In the genomic region with DNA sequence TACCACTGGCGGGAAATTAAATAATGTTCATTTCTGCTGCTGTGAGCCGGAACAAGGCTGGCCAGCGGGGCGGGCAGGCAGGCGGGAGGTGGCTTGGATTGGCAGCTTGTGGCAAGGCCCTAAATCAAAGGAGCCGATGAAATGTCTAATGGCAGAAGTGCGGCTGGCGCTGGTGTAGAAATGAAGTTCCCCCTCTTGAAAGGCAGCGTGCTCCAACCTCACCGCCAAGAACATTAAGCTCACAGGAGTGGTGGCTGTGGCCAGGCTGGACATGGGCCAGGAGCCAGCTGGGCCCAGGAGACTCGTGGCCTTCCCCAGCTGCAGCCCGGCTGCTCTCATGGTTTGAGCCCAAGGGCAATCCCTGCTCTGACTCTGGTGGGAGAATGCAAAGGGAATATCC, we compare ENCODE assay signal across 9 mouse cellular contexts.
A peak's percentile ranks its signal among the peaks of the same experiment; 100 is the strongest.
DNase-seq lines count a peak whose midpoint lies in the region; ATAC-seq and TF ChIP-seq lines count a peak whose summit lies in the region.
"Had no signal": no experiment of that assay in that cellular context is flagged by ENCODE, and none has a peak within 500 bp of the region (broad histone marks: within the 10 kb centered on the region; RNA-seq: fewer than 3 reads in every experiment).

No protein-coding gene starts in this region.

- 44% methylated on average over 12 of the region's 12 CpGs for WGBS in lung, embryonic 16.5 days
- 61% methylated on average over 12 of the region's 12 CpGs for WGBS in kidney, embryonic 14.5 days

- H3K27me3 ChIP-seq in lung, embryonic 16.5 days (ENCODE audit: control insufficient read depth, insufficient read depth, low read depth, low read length): no peaks in the 10 kb centered on the region
- H3K27me3 ChIP-seq in kidney, embryonic 14.5 days (ENCODE audit: control insufficient read depth, insufficient read depth, low read length): no peaks in the 10 kb centered on the region
- H3K27me3 ChIP-seq: stomach, embryonic 15.5 days had no signal

- in situ Hi-C loops in ES-E14 (cut with MboI; ENCODE audit: low sequenced_read_pairs in 2 of 2, unreplicated experiment in 2 of 2): no loop called here

- peak overlapping the region; percentile 19 to 44; a peak in 3 of 4 replicates for H3K4me3 ChIP-seq in ES-E14 (ENCODE audit: insufficient read depth in 1 of 2, low read depth in 1 of 2, low read length in 2 of 2, poor library complexity in 1 of 2, severe bottlenecking in 1 of 2)
- H3K4me3 ChIP-seq in lung, embryonic 16.5 days (ENCODE audit: low read length): no peak overlapping the region
- H3K4me3 ChIP-seq in kidney, embryonic 14.5 days (ENCODE audit: low read length): no peak overlapping the region
- H3K4me3 ChIP-seq: stomach, embryonic 15.5 days had no signal

- H3K9me3 ChIP-seq in ES-E14 (ENCODE audit: control insufficient read depth, insufficient read depth, low read depth, low read length): no peaks in the 10 kb centered on the region
- no peaks in the 10 kb centered on the region for H3K9me3 ChIP-seq in lung, embryonic 16.5 days (ENCODE audit: control insufficient read depth, low read length)
- no peaks in the 10 kb centered on the region for H3K9me3 ChIP-seq in kidney, embryonic 14.5 days (ENCODE audit: control insufficient read depth, low read length)
- H3K9me3 ChIP-seq: stomach, embryonic 15.5 days had no signal

- H3K9ac ChIP-seq in ES-E14 (ENCODE audit: insufficient read depth, low read depth, low read length, poor library complexity, severe bottlenecking): no peak overlapping the region
- 0 out of 2 replicates have a peak overlapping the region, but pooled peaks have one; percentile 13 for H3K9ac ChIP-seq in lung, embryonic 16.5 days (ENCODE audit: low read length)
- H3K9ac ChIP-seq in kidney, embryonic 14.5 days (ENCODE audit: low read depth, low read length): no peak overlapping the region
- H3K9ac ChIP-seq: liver, embryonic 14.5 days; stomach, embryonic 15.5 days had no signal

- H3K36me3 ChIP-seq in ES-E14 (ENCODE audit: control insufficient read depth, insufficient read depth, low read length, poor library complexity, severe bottlenecking): no peaks in the 10 kb centered on the region
- H3K36me3 ChIP-seq in lung, embryonic 16.5 days (ENCODE audit: control insufficient read depth, insufficient read depth, low read length): no peaks in the 10 kb centered on the region
- H3K36me3 ChIP-seq in kidney, embryonic 14.5 days (ENCODE audit: control insufficient read depth, insufficient read depth, low read length): no peaks in the 10 kb centered on the region
- H3K36me3 ChIP-seq: stomach, embryonic 15.5 days had no signal

- peaks cover 0 to 8% of the 10 kb centered on the region in 2 experiments; a peak in 1 of 4 replicates for H3K4me1 ChIP-seq in ES-E14 (ENCODE audit: control insufficient read depth in 2 of 2, insufficient read depth in 2 of 2, low read length in 2 of 2, poor library complexity in 1 of 2)
- H3K4me1 ChIP-seq in lung, embryonic 16.5 days (replicated peaks; ENCODE audit: control insufficient read depth, insufficient read depth, low read length): peaks cover 11% of the 10 kb centered on the region
- H3K4me1 ChIP-seq in kidney, embryonic 14.5 days (ENCODE audit: control insufficient read depth, insufficient read depth, low read length): no peaks in the 10 kb centered on the region

- peak; percentile 34; the same call in 1 of the 2 replicates for ATAC-seq in lung, embryonic 16.5 days (ENCODE audit: low read depth)
- no peak for ATAC-seq in erythroid progenitor cell, adult 5-6 weeks (replicated peaks; ENCODE audit: low FRiP score, poor library complexity, severe bottlenecking)
- no peak for ATAC-seq in kidney, embryonic 14.5 days (ENCODE audit: low FRiP score, low TSS enrichment)

- H3K27ac ChIP-seq in ES-E14 (ENCODE audit: insufficient read depth, low read depth, low read length, poor library complexity, severe bottlenecking): no peak overlapping the region
- no peak overlapping the region for H3K27ac ChIP-seq in lung, embryonic 16.5 days (ENCODE audit: low read length)
- no peak overlapping the region for H3K27ac ChIP-seq in kidney, embryonic 14.5 days (ENCODE audit: low read depth, low read length)
- H3K27ac ChIP-seq: liver, embryonic 14.5 days; stomach, embryonic 15.5 days had no signal

- no peak overlapping the region for H3K4me2 ChIP-seq in lung, embryonic 16.5 days (ENCODE audit: low read depth, low read length)
- H3K4me2 ChIP-seq in kidney, embryonic 14.5 days (replicated peaks; ENCODE audit: low read depth, low read length): no peak overlapping the region
- H3K4me2 ChIP-seq: stomach, embryonic 15.5 days had no signal

- DNase-seq in 3134 (ENCODE audit: extremely low read depth, insufficient read length, low spot score) (peak; percentile 43), ES-E14 (ENCODE audit: low read depth, low spot score) (no peak)
- DNase-seq in gastrocnemius, postnatal 25 days: peak; percentile 85
- no peak for DNase-seq in B cell, adult 2 months

TF ChIP-seq in ES-E14, 5 proteins besides CTCF, POLR2A, EP300 and RAD21:
- TF ChIP-seq HCFC1 (IDR thresholded peaks at IDR 0.05; ENCODE audit: borderline replicate concordance, insufficient read depth, low read length): no peak
- no peak for TF ChIP-seq MAFK (IDR thresholded peaks at IDR 0.05; ENCODE audit: insufficient read depth, low read depth, low read length)
- no peak for TF ChIP-seq CHD2 (IDR thresholded peaks at IDR 0.05; ENCODE audit: low read depth, low read length)
- no peak for TF ChIP-seq ZNF384 (IDR thresholded peaks at IDR 0.05; ENCODE audit: low read depth, low read length)
- no peak for TF ChIP-seq ZC3H11A (IDR thresholded peaks at IDR 0.05; ENCODE audit: borderline replicate concordance, low read depth, low read length)

Comparison
In these comparisons a context has a peak if more than half of its experiments do, and no peak if none do; other contexts are left out.
1. DNase-seq: peak in 3134 (single experiment) and gastrocnemius, postnatal 25 days (single experiment); none in ES-E14 (single experiment) and B cell, adult 2 months (0 of 2).
2. H3K4me3 ChIP-seq: peak in ES-E14 (2 of 2); none in lung, embryonic 16.5 days (single experiment) and kidney, embryonic 14.5 days (single experiment).